Mouse (Mus musculus) thymus, postnatal 36 days (tissue): ENCODE results near the gene Baz2b.
A peak's percentile ranks its signal among the peaks of the same experiment; 100 is the strongest.

Source experiments
- DNase-seq, 2 experiments: peaks; one replicate each; pipeline ENCODE4 v3.0.0; 2022; ENCODE audit warnings: mixed read lengths in 2 of 2

Gene Baz2b

GRCm38 (mm10) chr2:60044988-60045387 lies 164.7 kb downstream of the Baz2b start:
- no peak for DNase-seq

GRCm38 (mm10) chr2:60044540-60044939 lies 165.1 kb downstream of the Baz2b start:
- no peak for DNase-seq

GRCm38 (mm10) chr2:60042699-60043098 lies 166.9 kb downstream of the Baz2b start:
- no peak for DNase-seq

- DNase-seq: no peak
These were observed 168.0 kb downstream of the Baz2b start for GRCm38 (mm10) chr2:60041485-60042274.

GRCm38 (mm10) chr2:60040162-60040561 lies 169.5 kb downstream of the Baz2b start:
- DNase-seq: no peak

GRCm38 (mm10) chr2:60037011-60037551 lies 172.6 kb downstream of the Baz2b start:
- DNase-seq: peak in 1 of 2 experiments; percentile 21

- DNase-seq: no peak
These were observed 173.3 kb downstream of the Baz2b start for GRCm38 (mm10) chr2:60036361-60036760.

- DNase-seq: no peak
These were observed 178.6 kb downstream of the Baz2b start for GRCm38 (mm10) chr2:60030991-60031390.

- DNase-seq: no peak
These were observed 180.6 kb downstream of the Baz2b start for GRCm38 (mm10) chr2:60029020-60029419.

GRCm38 (mm10) chr2:60027166-60027565 lies 182.5 kb downstream of the Baz2b start:
- no peak for DNase-seq

GRCm38 (mm10) chr2:60026554-60026953 lies 183.1 kb downstream of the Baz2b start:
- DNase-seq: no peak

- DNase-seq: no peak
These were observed 185.9 kb downstream of the Baz2b start for GRCm38 (mm10) chr2:60023777-60024176.

GRCm38 (mm10) chr2:60021556-60021955 lies 188.1 kb downstream of the Baz2b start:
- DNase-seq: no peak

- DNase-seq: no peak
These were observed 188.5 kb downstream of the Baz2b start for GRCm38 (mm10) chr2:60021138-60021537.

GRCm38 (mm10) chr2:60019546-60020250 lies 189.9 kb downstream of the Baz2b start:
- DNase-seq: no peak

GRCm38 (mm10) chr2:60018875-60019501 lies 190.7 kb downstream of the Baz2b start:
- peak; percentile 40 to 48 for DNase-seq

GRCm38 (mm10) chr2:60011526-60011925 lies 198.1 kb downstream of the Baz2b start:
- no peak for DNase-seq

- DNase-seq: no peak
These were observed 206.0 kb downstream of the Baz2b start for GRCm38 (mm10) chr2:60003665-60004045.

GRCm38 (mm10) chr2:60003038-60003664 lies 206.5 kb downstream of the Baz2b start:
- no peak for DNase-seq

GRCm38 (mm10) chr2:60000268-60000667 lies 209.4 kb downstream of the Baz2b start:
- no peak for DNase-seq

- DNase-seq: no peak
These were observed 212.0 kb downstream of the Baz2b start for GRCm38 (mm10) chr2:59997479-59998228.

GRCm38 (mm10) chr2:59996911-59997310 lies 212.7 kb downstream of the Baz2b start:
- no peak for DNase-seq
